Mouse (Mus musculus) myocyte (in vitro differentiated cells): ENCODE data around the gene Gna11.
A peak's percentile ranks its signal among the peaks of the same experiment; 100 is the strongest.

ENCODE experiments used
- CEBPB ChIP-seq: IDR thresholded peaks from 2 replicates; pipeline ENCODE4 v1.6.1; 2011; ENCODE audit warnings: mild to moderate bottlenecking, moderate library complexity; ENCODE audit not compliant: poor library complexity, insufficient read depth, severe bottlenecking
- E2F4 ChIP-seq: IDR thresholded peaks from one replicate; pipeline ENCODE4 v1.6.1; 2011; ENCODE audit warnings: mild to moderate bottlenecking, control low read depth, moderate library complexity; ENCODE audit not compliant: insufficient read depth
- MAX ChIP-seq: IDR thresholded peaks from one replicate; pipeline ENCODE4 v1.6.1; 2011; ENCODE audit warnings: low read depth, mild to moderate bottlenecking, control low read depth
- MYOD1 ChIP-seq, 3 experiments: IDR thresholded peaks; one replicate each; pipeline ENCODE4 v1.6.1; 2011; ENCODE audit warnings: control low read depth in 2 of 3, low read depth in 2 of 3, mild to moderate bottlenecking in 2 of 3, moderate library complexity in 1 of 3; ENCODE audit not compliant: insufficient read length in 2 of 3, control insufficient read depth in 1 of 3
- POLR2A ChIP-seq: IDR thresholded peaks from one replicate; pipeline ENCODE4 v1.6.1; 2011; ENCODE audit warnings: low read depth, mild to moderate bottlenecking, control low read depth, moderate library complexity; ENCODE audit not compliant: insufficient read length
- POLR2AphosphoS2 ChIP-seq: IDR thresholded peaks from one replicate; pipeline ENCODE4 v1.6.1; 2011; ENCODE audit warnings: low read depth, control low read depth; ENCODE audit not compliant: insufficient read length
- TCF12 ChIP-seq: IDR thresholded peaks from one replicate; pipeline ENCODE4 v1.6.1; 2011; ENCODE audit warnings: mild to moderate bottlenecking, control low read depth; ENCODE audit not compliant: poor library complexity, insufficient read depth, severe bottlenecking
- USF1 ChIP-seq: IDR thresholded peaks from one replicate; pipeline ENCODE4 v1.6.1; 2011; ENCODE audit warnings: low read depth, mild to moderate bottlenecking, control low read depth, moderate library complexity

DNA sequence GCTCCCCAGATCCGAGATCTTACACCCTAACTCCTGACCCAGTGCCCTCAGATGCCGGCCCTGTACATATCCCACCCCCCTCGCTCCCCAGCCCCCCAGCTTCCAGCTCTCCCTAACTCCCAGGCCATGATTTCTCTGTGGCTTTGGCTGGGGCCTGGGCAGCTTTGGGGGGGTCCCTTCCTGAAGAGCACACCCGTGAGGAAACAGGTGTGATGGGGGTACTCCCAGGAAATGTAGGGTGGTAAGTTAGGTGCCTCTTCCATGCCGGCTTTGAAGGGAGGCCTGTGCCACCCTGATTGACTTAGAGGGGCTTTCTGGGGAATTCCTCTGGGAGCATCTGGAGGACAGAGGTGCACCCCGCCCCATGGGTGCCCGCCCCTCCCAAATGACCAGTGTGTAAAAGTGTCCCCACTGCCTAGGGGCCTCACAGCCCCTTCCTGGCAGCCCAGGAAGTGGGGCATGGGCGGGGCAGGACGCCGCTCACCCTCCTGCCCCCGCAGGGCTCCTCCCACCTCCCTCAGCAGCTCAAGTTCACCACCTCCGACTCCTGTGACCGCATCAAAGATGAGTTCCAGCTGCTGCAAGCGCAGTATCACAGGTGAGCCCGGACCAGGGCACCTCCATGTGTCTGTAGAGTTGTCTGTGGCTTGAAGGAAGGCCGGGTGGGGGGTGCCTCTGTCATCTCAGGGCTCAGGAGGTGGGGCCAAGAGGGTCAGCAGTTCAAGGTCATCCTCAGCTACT is 15.9 kb upstream of the Gna11 start:
- TF ChIP-seq MYOD1 (IDR thresholded peaks at IDR 0.05; ENCODE audit: control insufficient read depth in 1 of 3, insufficient read length in 2 of 3, low read depth in 2 of 3): peak in 1 of 3 experiments; percentile 51
- no peak for TF ChIP-seq MAX
- no peak for TF ChIP-seq USF1
- TF ChIP-seq POLR2A: no peak
- no peak for TF ChIP-seq POLR2AphosphoS2
- no peak for TF ChIP-seq E2F4
- no peak for TF ChIP-seq CEBPB
- TF ChIP-seq TCF12: no peak
